Mouse (Mus musculus): ENCODE measurements around the gene Hinfp. TPM values are rescaled to one million over a fixed set of nuclear protein-coding genes. Genes with fewer than 3 reads are reported as not detected.

Hinfp gene
- polyA plus RNA-seq, 1 experiment: 44.2 TPM

- TF ChIP-seq CTCF (IDR thresholded peaks at IDR 0.05; ENCODE audit: borderline replicate concordance, extremely low read depth, insufficient read depth, insufficient read length) (peak; percentile 70), POLR2A (IDR thresholded peaks at IDR 0.05; ENCODE audit: borderline replicate concordance, extremely low read depth, insufficient read depth, insufficient read length, poor library complexity, severe bottlenecking) (no peak)
- DNase-seq (ENCODE audit: low read depth): peak; percentile 80
Measured at GRCm38 (mm10) chr9:44249181-44250146, 56.0 kb downstream of the Hinfp start.

- no peak for TF ChIP-seq POLR2A (IDR thresholded peaks at IDR 0.05; ENCODE audit: borderline replicate concordance, extremely low read depth, insufficient read depth, insufficient read length, poor library complexity, severe bottlenecking)
- no peak for TF ChIP-seq CTCF (IDR thresholded peaks at IDR 0.05; ENCODE audit: borderline replicate concordance, extremely low read depth, insufficient read depth, insufficient read length)
Measured at GRCm38 (mm10) chr9:44247907-44248306, 57.6 kb downstream of the Hinfp start.

DNA sequence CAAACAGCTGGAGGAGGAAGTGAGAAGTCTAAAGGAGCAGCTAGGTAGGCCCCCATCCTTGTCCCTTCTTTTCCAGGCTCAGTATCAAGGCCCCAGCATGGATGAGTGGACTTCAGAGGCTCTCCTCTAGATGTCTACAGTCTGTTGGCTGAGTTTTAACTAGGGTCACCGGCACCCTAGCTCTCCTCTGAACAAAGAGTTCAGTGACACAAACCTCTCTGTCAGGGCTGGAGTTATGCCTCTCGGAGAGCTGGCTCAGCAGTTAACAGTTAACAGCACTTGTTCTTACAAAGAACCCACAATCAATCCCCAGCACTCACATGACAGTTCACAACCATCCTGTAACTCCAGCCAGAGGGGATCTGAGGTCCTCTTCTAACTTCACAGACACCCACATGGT is 61.9 kb downstream of the Hinfp start:
- no peak for TF ChIP-seq POLR2A (IDR thresholded peaks at IDR 0.05; ENCODE audit: borderline replicate concordance, extremely low read depth, insufficient read depth, insufficient read length, poor library complexity, severe bottlenecking)
- TF ChIP-seq CTCF (IDR thresholded peaks at IDR 0.05; ENCODE audit: borderline replicate concordance, extremely low read depth, insufficient read depth, insufficient read length): no peak
- no peak for DNase-seq (ENCODE audit: low read depth)

More at GRCm38 (mm10) chr9:44247907-44248306, 57.6 kb downstream of the Hinfp start:
- no peak for DNase-seq (ENCODE audit: low read depth)

Other genes with a start within 250 kb of the Hinfp start
- gene Usp2, start 238.7 kb downstream of the Hinfp start, polyA plus RNA-seq (2012; rRNA removed): 2.0 and 4.0 TPM in 2 replicates
- gene Mfrp, start 203.9 kb downstream of the Hinfp start, polyA plus RNA-seq (2012; rRNA removed): 1.8 and 3.8 TPM in 2 replicates
- 5.2 and 6.8 TPM in 2 replicates for gene C1qtnf5, start 198.4 kb downstream of the Hinfp start, polyA plus RNA-seq (2012; rRNA removed)
- 0.06 and 0.29 TPM in 2 replicates for gene Gm49380, start 192.2 kb downstream of the Hinfp start, polyA plus RNA-seq (2012; rRNA removed)
- gene Rnf26, start 192.2 kb downstream of the Hinfp start, polyA plus RNA-seq (2012; rRNA removed): 31.4 and 34.7 TPM in 2 replicates
- 28.5 and 28.9 TPM in 2 replicates for gene Mcam, start 171.2 kb downstream of the Hinfp start, polyA plus RNA-seq (2012; rRNA removed)
- 24.5 and 30.7 TPM in 2 replicates for gene Cbl, start 71.6 kb downstream of the Hinfp start, polyA plus RNA-seq (2012; rRNA removed)
- 0.15 TPM in 1 of 2 replicates, not detected in the other for gene Ccdc153, start 65.0 kb downstream of the Hinfp start, polyA plus RNA-seq (2012; rRNA removed)
- 0.57 and 0.78 TPM in 2 replicates for gene Pdzd3, start 54.2 kb downstream of the Hinfp start, polyA plus RNA-seq (2012; rRNA removed)
- gene Nlrx1, start 37.1 kb downstream of the Hinfp start, polyA plus RNA-seq (2012; rRNA removed): 4.0 and 4.5 TPM in 2 replicates
- 72.9 and 77.1 TPM in 2 replicates for gene Abcg4, start 17.1 kb downstream of the Hinfp start, polyA plus RNA-seq (2012; rRNA removed)
- gene C2cd2l, start 14.6 kb upstream of the Hinfp start, polyA plus RNA-seq (2012; rRNA removed): 58.5 and 62.1 TPM in 2 replicates
- 47.2 and 54.4 TPM in 2 replicates for gene Dpagt1, start 20.3 kb upstream of the Hinfp start, polyA plus RNA-seq (2012; rRNA removed)
- gene H2afx, start 29.0 kb upstream of the Hinfp start, polyA plus RNA-seq (2012; rRNA removed): 223 and 342 TPM in 2 replicates
- gene Hmbs, start 38.6 kb upstream of the Hinfp start, polyA plus RNA-seq (2012; rRNA removed): 40.9 and 48.9 TPM in 2 replicates
- gene Vps11, start 56.0 kb upstream of the Hinfp start, polyA plus RNA-seq (2012; rRNA removed): 33.7 and 40.9 TPM in 2 replicates
- gene Hyou1, start 73.8 kb upstream of the Hinfp start, polyA plus RNA-seq (2012; rRNA removed): 50.3 and 57.4 TPM in 2 replicates
- gene Slc37a4, start 91.2 kb upstream of the Hinfp start, polyA plus RNA-seq (2012; rRNA removed): 51.8 and 57.7 TPM in 2 replicates
- 566 and 626 TPM in 2 replicates for gene Rps25, start 101.5 kb upstream of the Hinfp start, polyA plus RNA-seq (2012; rRNA removed)
- gene Trappc4, start 101.9 kb upstream of the Hinfp start, polyA plus RNA-seq (2012; rRNA removed): 169 and 195 TPM in 2 replicates
- 47.1 and 59.9 TPM in 2 replicates for gene Ccdc84, start 112.9 kb upstream of the Hinfp start, polyA plus RNA-seq (2012; rRNA removed)
- not detected in 2 replicates for gene Foxr1, start 135.5 kb upstream of the Hinfp start, polyA plus RNA-seq (2012; rRNA removed)
- 0.08 TPM in 1 of 2 replicates, not detected in the other for gene Upk2, start 149.3 kb upstream of the Hinfp start, polyA plus RNA-seq (2012; rRNA removed)
- gene Bcl9l, start 177.2 kb upstream of the Hinfp start, polyA plus RNA-seq (2012; rRNA removed): 14.4 and 35.5 TPM in 2 replicates